Mouse (Mus musculus) ES-E14 (cell line): ENCODE measurements around the gene Nrros. TPM values are rescaled to one million over a fixed set of nuclear protein-coding genes. Genes with fewer than 3 reads are reported as not detected.
"Not testable (repeated sequence)": the region's sequence is repeated elsewhere in the genome, so short reads cannot be mapped to it uniquely, and the experiment has no call there.

Experiments
- DNase-seq: peaks from one replicate; pipeline ENCODE4 v3.0.0-alpha.2; 2013; ENCODE audit warnings: low read depth, low spot score
- H3K27ac ChIP-seq: 2 replicates; pipeline ENCODE4 v1.5.1; 2012; ENCODE audit warnings: low read depth, mild to moderate bottlenecking, low read length, moderate library complexity, mixed read lengths; ENCODE audit not compliant: poor library complexity, insufficient read depth, severe bottlenecking
- H3K36me3 ChIP-seq: 2 replicates; pipeline ENCODE4 v1.6.1; 2012; ENCODE audit warnings: mild to moderate bottlenecking, low read length, moderate library complexity, mixed read lengths; ENCODE audit not compliant: control insufficient read depth, poor library complexity, insufficient read depth, severe bottlenecking
- H3K4me1 ChIP-seq, 2 experiments: fragments of 150-350 bp in 1 of 2; sonication (generic) in 1 of 2; 2 replicates each; pipeline ENCODE4 v1.6.1; 2012; ENCODE audit warnings: low read length in 2 of 2, mild to moderate bottlenecking in 1 of 2, mixed read lengths in 1 of 2; ENCODE audit not compliant: control insufficient read depth in 2 of 2, insufficient read depth in 2 of 2, poor library complexity in 1 of 2
- H3K4me3 ChIP-seq, 2 experiments: fragments of 150-350 bp in 1 of 2; sonication (generic) in 1 of 2; 2 replicates each; pipeline ENCODE4 v1.5.1; 2012; ENCODE audit warnings: low read length in 2 of 2, low read depth in 1 of 2, mild to moderate bottlenecking in 1 of 2, mixed read lengths in 1 of 2; ENCODE audit not compliant: insufficient read depth in 1 of 2, poor library complexity in 1 of 2, severe bottlenecking in 1 of 2
- H3K9ac ChIP-seq: 2 replicates; pipeline ENCODE4 v1.6.1; 2012; ENCODE audit warnings: low read depth, mild to moderate bottlenecking, low read length, mixed read lengths; ENCODE audit not compliant: poor library complexity, insufficient read depth, severe bottlenecking
- H3K9me3 ChIP-seq: fragments of 150-350 bp; sonication (generic); 2 replicates; pipeline ENCODE4 v1.6.1; 2012; ENCODE audit warnings: low read depth, mild to moderate bottlenecking, low read length; ENCODE audit not compliant: control insufficient read depth, insufficient read depth
- HCFC1 ChIP-seq: IDR thresholded peaks from 2 replicates; pipeline ENCODE4 v1.6.1; 2012; ENCODE audit warnings: low read length, inconsistent platforms, borderline replicate concordance; ENCODE audit not compliant: insufficient read depth
- ZC3H11A ChIP-seq: IDR thresholded peaks from 2 replicates; pipeline ENCODE4 v1.6.1; 2012; ENCODE audit warnings: low read depth, mild to moderate bottlenecking, inconsistent platforms, low read length, borderline replicate concordance
- ZNF384 ChIP-seq: IDR thresholded peaks from 2 replicates; pipeline ENCODE4 v1.6.1; 2012; ENCODE audit warnings: low read depth, low read length, inconsistent platforms
- in situ Hi-C, 2 experiments: fragments of 600-800 bp; cut with MboI; formaldehyde crosslinking; loops; one replicate each; pipeline ENCODE4 v1.15.1; 2025; ENCODE audit warnings: low sequenced_read_pairs in 2 of 2, inconsistent platforms in 1 of 2; ENCODE audit not compliant: unreplicated experiment in 2 of 2
- total RNA-seq: library from RNA; depleted of rRNA; stranded (reverse); fragments of 300-350 nt; gene quantifications from 2 replicates; pipeline ENCODE4 v1.2.3, GENCODE M21; 2012; rRNA removed

Nrros gene
- total RNA-seq, 1 experiment = 6.4 TPM

DNA sequence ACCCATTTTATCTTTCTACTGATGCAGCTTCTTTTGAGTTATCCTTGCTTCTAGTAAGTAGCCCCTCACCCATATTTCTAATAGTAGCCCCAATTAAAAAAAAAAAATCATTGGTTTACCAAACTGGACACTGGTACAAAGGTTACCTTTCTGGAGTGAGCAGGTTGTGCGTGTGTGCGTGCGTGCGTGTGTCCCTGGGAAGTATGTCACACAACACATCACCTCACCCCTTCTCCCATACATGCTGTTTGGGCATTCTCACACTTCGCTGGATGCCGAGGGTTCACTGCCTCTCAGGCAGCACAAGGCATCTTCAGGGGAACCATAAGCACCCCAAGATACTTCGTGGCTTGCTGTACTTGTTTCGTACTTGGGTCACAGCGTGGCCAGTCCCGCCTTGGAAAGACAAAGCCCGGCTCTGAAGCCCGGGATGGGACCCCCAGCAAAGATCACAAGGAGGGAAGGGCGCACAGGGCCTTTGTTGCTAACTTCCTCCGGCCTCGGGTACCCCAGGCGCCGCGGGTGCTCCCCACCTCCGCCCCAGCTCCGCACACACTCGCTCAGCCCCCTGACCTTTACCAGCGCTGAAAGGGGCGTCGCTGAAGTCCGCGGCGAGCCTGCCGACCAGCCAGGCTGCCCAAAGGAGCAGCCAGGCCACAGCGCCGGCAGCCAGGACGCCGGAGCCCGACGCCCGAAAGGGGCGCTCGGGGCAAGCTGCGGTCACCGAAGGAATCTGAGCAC is 66.3 kb downstream of the Nrros start:
- H3K9ac ChIP-seq = peak overlapping the region; percentile 79
- peak overlapping the region; percentile 23; the same call in 1 of the 2 replicates for H3K27ac ChIP-seq
- TF ChIP-seq ZC3H11A = no peak
- no peak for TF ChIP-seq ZNF384
- 0 out of 2 replicates have a peak, but pooled peaks have one; percentile 36 for TF ChIP-seq HCFC1
- in situ Hi-C loops = no loop called here
- peaks cover 0 to 3% of the 10 kb centered on the region in 2 experiments; a peak in 1 of 4 replicates for H3K4me1 ChIP-seq
- H3K36me3 ChIP-seq = peaks cover 3% of the 10 kb centered on the region; the same call in 1 of the 2 replicates
- no peaks in the 10 kb centered on the region for H3K9me3 ChIP-seq
- peak overlapping the region; percentile 77 to 79 for H3K4me3 ChIP-seq
- DNase-seq = no peak

DNA sequence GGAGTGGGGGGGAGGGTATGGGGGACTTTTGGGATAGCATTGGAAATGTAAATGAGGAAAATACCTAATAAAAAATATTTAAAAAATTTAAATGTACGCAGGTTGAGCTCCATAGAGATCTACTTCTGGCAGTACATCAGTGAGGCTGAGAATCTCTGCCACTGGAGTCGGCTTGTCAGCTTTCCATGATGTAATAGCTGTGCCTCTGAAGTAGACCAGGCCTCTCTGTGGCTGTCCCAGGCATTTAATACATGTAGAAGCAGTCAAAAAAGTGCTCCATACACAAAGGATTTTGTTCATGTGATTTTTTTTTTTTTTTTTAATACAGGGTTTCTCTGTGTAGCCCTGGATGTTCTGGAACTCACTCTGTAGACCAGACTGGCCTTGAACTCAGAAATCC is 67.6 kb downstream of the Nrros start:
- H3K27ac ChIP-seq = not testable (repeated sequence)

More for the DNA sequence above, 67.6 kb downstream of the Nrros start:
- H3K4me3 ChIP-seq, DNase-seq, H3K9me3 ChIP-seq, in situ Hi-C loops, H3K4me1 ChIP-seq, H3K9ac ChIP-seq, H3K36me3 ChIP-seq: not testable (repeated sequence)

Other genes starting within 250 kb of the Nrros start
- gene Pigz, start 231.7 kb downstream of the Nrros start, total RNA-seq = 0.42 and 0.71 TPM in 2 replicates
- 27.5 and 27.8 TPM in 2 replicates for gene 0610012G03Rik, start 217.1 kb downstream of the Nrros start, total RNA-seq
- 82.0 and 84.4 TPM in 2 replicates for gene Ncbp2, start 217.1 kb downstream of the Nrros start, total RNA-seq
- 12.6 and 16.3 TPM in 2 replicates for gene Senp5, start 162.3 kb downstream of the Nrros start, total RNA-seq
- 17.9 and 26.9 TPM in 2 replicates for gene Pak2, start 86.3 kb downstream of the Nrros start, total RNA-seq
- gene Pigx, start 65.9 kb downstream of the Nrros start, total RNA-seq = 59.5 and 86.2 TPM in 2 replicates
- 8.9 and 11.9 TPM in 2 replicates for gene Cep19, start 65.8 kb downstream of the Nrros start, total RNA-seq
- 1.4 and 1.6 TPM in 2 replicates for gene Bex6, start 14.2 kb upstream of the Nrros start, total RNA-seq
- 11.4 and 14.2 TPM in 2 replicates for gene Fbxo45, start 81.6 kb upstream of the Nrros start, total RNA-seq
- gene Wdr53, start 81.6 kb upstream of the Nrros start, total RNA-seq = 11.5 and 14.9 TPM in 2 replicates
- not detected in 2 replicates for gene Smco1, start 105.9 kb upstream of the Nrros start, total RNA-seq
- 21.3 and 28.2 TPM in 2 replicates for gene Rnf168, start 111.9 kb upstream of the Nrros start, total RNA-seq
- 44.2 and 47.6 TPM in 2 replicates for gene Ubxn7, start 166.7 kb upstream of the Nrros start, total RNA-seq
- gene Tm4sf19, start 234.9 kb upstream of the Nrros start, total RNA-seq = 0.48 TPM in 1 of 2 replicates, not detected in the other